Mouse (Mus musculus) liver, postnatal 0 days (tissue): Measurements from ENCODE around the gene Tigar. TPM values are rescaled to one million over a fixed set of nuclear protein-coding genes. Genes with fewer than 3 reads are reported as not detected.

ENCODE experiments used
- ATAC-seq: fragments of 200-750 bp; cut with Nextera tagmentation; 2 replicates; pipeline ENCODE4 v1.8.0; 2017; ENCODE audit warnings: mild to moderate bottlenecking, moderate library complexity
- DNase-seq: peaks from one replicate; pipeline ENCODE4 v3.0.0-alpha.2; 2016
- H3K27ac ChIP-seq: fragments of 300-500 bp; sonication (generic); 2 replicates; pipeline ENCODE4 v1.5.1; 2014; ENCODE audit warnings: antibody characterized with exemption, moderate library complexity, mild to moderate bottlenecking, low read depth
- H3K27me3 ChIP-seq: fragments of 300-500 bp; sonication (generic); 2 replicates; pipeline ENCODE4 v1.6.1; 2014; ENCODE audit warnings: low read length, control low read depth, mixed read lengths; ENCODE audit not compliant: insufficient read depth
- H3K36me3 ChIP-seq: fragments of 300-500 bp; sonication (generic); replicated peaks from 2 replicates; pipeline ENCODE4 v1.6.1; 2014; ENCODE audit warnings: mild to moderate bottlenecking, control low read depth, low read length, moderate library complexity, mixed read lengths; ENCODE audit not compliant: insufficient read depth
- H3K4me1 ChIP-seq: fragments of 300-500 bp; sonication (generic); 2 replicates; pipeline ENCODE4 v1.6.1; 2014; ENCODE audit warnings: antibody characterized with exemption, mild to moderate bottlenecking, control low read depth; ENCODE audit not compliant: insufficient read depth
- H3K4me2 ChIP-seq: fragments of 300-500 bp; sonication (generic); 2 replicates; pipeline ENCODE4 v1.6.1; 2014; ENCODE audit warnings: low read depth, mild to moderate bottlenecking, low read length, moderate library complexity, mixed read lengths
- H3K4me3 ChIP-seq: fragments of 300-500 bp; sonication (generic); 2 replicates; pipeline ENCODE4 v1.5.1; 2014; ENCODE audit warnings: low read depth, low read length
- H3K9ac ChIP-seq: fragments of 300-500 bp; sonication (generic); replicated peaks from 2 replicates; pipeline ENCODE4 v1.6.1; 2014; ENCODE audit warnings: mild to moderate bottlenecking, moderate library complexity
- H3K9me3 ChIP-seq: fragments of 300-500 bp; sonication (generic); 2 replicates; pipeline ENCODE4 v1.6.1; 2016; ENCODE audit warnings: mild to moderate bottlenecking, control low read depth, low read length, mixed read lengths
- CTCF ChIP-seq: sonication (generic); IDR thresholded peaks from 2 replicates; pipeline ENCODE4 v1.5.1; 2016; ENCODE audit warnings: antibody characterized with exemption, low read depth
- EP300 ChIP-seq: IDR thresholded peaks from 2 replicates; pipeline ENCODE4 v1.6.1; 2016; ENCODE audit warnings: antibody characterized with exemption, low read depth, mild to moderate bottlenecking
- WGBS: fragments of 180-500 bp; shearing (Covaris S2); extraction: QIAGEN DNeasy Blood & Tissue Kit; methylation state at CpG from one replicate; pipeline ENCODE4 v1.1.7; 2014; ENCODE audit not compliant: insufficient replicate concordance; 5-methylcytosine and 5-hydroxymethylcytosine counted together
- polyA plus RNA-seq: library from polyadenylated mRNA; unstranded; fragments of >200 nt; fragmentation: Nextera tagmentation; extraction: Ambion mirVana; gene quantifications from 2 replicates; pipeline ENCODE4 v1.2.1, GENCODE M21; 2015

The Tigar gene
- polyA plus RNA-seq, 1 experiment from 2014 or later = 1.2 TPM

- Histone ChIP-seq H3K27ac (no peak overlapping the region), H3K9me3 (no peaks in the 10 kb centered on the region), H3K27me3 (peaks cover 5% of the 10 kb centered on the region; the same call in 1 of the 2 replicates), H3K4me2 (no peak overlapping the region), H3K9ac (no peak overlapping the region), H3K4me1 (no peaks in the 10 kb centered on the region), H3K36me3 (no peaks in the 10 kb centered on the region), H3K4me3 (no peak overlapping the region)
- no peak for TF ChIP-seq EP300
- no peak for TF ChIP-seq CTCF
- WGBS = 5% methylated on average over 14 of the region's 14 CpGs
- ATAC-seq (peak; percentile 15; the same call in 1 of the 2 replicates), DNase-seq (no peak)
Measured at GRCm38 (mm10) chr6:127064815-127065214, 44.5 kb downstream of the Tigar start.

GRCm38 (mm10) chr6:127063915-127064314 lies 45.4 kb downstream of the Tigar start:
- Histone ChIP-seq H3K9ac (no peak overlapping the region), H3K27me3 (peaks cover 5% of the 10 kb centered on the region; the same call in 1 of the 2 replicates), H3K4me3 (no peak overlapping the region), H3K27ac (no peak overlapping the region), H3K9me3 (no peaks in the 10 kb centered on the region), H3K4me2 (no peak overlapping the region), H3K36me3 (no peaks in the 10 kb centered on the region), H3K4me1 (no peaks in the 10 kb centered on the region)
- no peak for ATAC-seq
- no peak for TF ChIP-seq CTCF
- no peak for TF ChIP-seq EP300
- 66% methylated on average over 3 of the region's 3 CpGs for WGBS
- DNase-seq = no peak

DNA sequence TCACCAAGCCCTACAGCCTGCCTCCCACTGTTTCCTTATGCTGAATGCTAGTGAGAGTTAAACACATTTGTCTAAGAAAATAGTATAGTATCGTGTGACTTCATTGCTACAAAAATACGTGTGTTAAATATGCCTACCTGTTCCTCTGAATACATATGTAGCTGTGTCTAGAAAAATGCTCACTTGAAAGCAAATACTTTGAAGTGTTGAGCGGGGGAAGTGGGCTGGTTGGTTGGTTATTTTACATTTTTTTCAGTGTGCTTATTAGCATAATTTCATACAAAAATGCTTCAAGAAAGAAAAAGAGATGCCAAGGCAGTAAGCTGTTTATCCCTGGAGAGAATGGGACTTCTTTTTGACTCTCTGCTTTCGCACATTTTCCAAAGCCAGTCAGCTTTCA lies 49.4 kb downstream of the Tigar start:
- TF ChIP-seq EP300 (no peak), CTCF (no peak)
- no peak for ATAC-seq

DNA sequence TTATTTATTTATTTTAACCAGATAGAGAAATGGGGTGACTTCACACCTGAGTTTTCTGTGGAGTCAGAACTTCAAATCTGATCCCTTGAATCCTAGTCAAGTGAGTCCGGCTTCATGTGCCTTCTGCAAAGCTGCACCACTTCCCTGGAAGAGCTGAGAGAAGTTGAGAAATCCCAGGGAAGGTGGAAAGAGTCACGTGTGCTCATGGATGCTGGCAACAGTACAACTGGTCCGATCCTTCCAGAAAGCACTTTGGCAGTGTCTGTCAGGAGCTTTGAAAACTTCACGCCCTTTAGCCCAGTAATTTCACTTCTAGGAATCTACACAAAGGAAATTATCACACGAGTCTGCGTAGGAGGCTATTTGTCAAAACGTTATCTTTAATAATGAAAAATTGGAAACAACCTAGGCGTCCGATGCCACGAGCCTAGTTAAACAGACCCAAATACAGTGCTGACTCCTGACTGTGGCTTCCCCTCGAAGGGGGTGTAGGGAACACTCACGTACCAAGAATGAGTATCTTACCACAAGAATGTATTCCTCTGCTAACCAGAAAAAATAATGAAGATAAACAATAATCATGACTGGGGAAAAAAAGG lies 52.3 kb downstream of the Tigar start:
- Histone ChIP-seq H3K9ac (no peak overlapping the region), H3K27ac (no peak overlapping the region), H3K4me3 (no peak overlapping the region), H3K4me2 (no peak overlapping the region), H3K36me3 (no peaks in the 10 kb centered on the region), H3K27me3 (no peaks in the 10 kb centered on the region), H3K9me3 (no peaks in the 10 kb centered on the region), H3K4me1 (no peaks in the 10 kb centered on the region)
- TF ChIP-seq EP300 (no peak), CTCF (no peak)
- WGBS = 70% methylated on average over 12 of the region's 12 CpGs
- DNase-seq = no peak
- no peak for ATAC-seq

More for the DNA sequence above, 49.4 kb downstream of the Tigar start:
- Histone ChIP-seq H3K4me3 (no peak overlapping the region), H3K9me3 (no peaks in the 10 kb centered on the region), H3K9ac (no peak overlapping the region), H3K4me1 (no peaks in the 10 kb centered on the region), H3K36me3 (no peaks in the 10 kb centered on the region), H3K4me2 (no peak overlapping the region), H3K27me3 (peaks cover 3% of the 10 kb centered on the region; the same call in 1 of the 2 replicates), H3K27ac (no peak overlapping the region)
- no peak for DNase-seq
- 69% methylated on average over 4 of the region's 4 CpGs for WGBS

DNA sequence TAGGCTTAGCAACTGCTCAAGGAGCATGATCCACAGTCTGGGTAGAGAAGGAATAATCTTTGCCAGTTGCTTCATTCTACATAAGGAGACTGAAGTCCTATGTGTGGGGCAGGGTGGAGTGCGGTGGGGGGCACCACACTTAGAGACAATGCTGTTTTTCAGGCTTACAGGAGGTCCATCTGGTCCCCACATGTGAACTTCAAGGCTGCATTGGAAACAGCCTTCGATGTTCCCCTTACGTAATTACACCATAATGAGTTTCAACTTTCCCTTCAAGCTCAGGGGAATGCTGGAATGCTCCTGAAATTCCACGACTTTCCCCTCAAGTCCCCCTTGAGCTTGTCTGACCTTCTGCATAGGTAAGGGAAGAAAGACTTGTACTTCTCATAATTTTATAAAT lies 58.5 kb downstream of the Tigar start:
- no peaks in the 10 kb centered on the region for H3K4me1 ChIP-seq
- no peak overlapping the region for H3K9ac ChIP-seq
- 70% methylated on average over 4 of the region's 4 CpGs for WGBS
- H3K27me3 ChIP-seq = no peaks in the 10 kb centered on the region
- no peak overlapping the region for H3K27ac ChIP-seq
- no peak for TF ChIP-seq CTCF
- no peak for TF ChIP-seq EP300
- H3K9me3 ChIP-seq = no peaks in the 10 kb centered on the region
- H3K36me3 ChIP-seq = no peaks in the 10 kb centered on the region
- no peak overlapping the region for H3K4me2 ChIP-seq
- no peak overlapping the region for H3K4me3 ChIP-seq
- no peak for ATAC-seq
- no peak for DNase-seq

GRCm38 (mm10) chr6:127044909-127045308 lies 64.4 kb downstream of the Tigar start:
- DNase-seq (peak; percentile 51), ATAC-seq (peak; percentile 86)
- 0 out of 2 replicates have a peak, but pooled peaks have one; percentile 15 for TF ChIP-seq EP300
- TF ChIP-seq CTCF = no peak
- Histone ChIP-seq H3K4me2 (no peak overlapping the region), H3K27me3 (no peaks in the 10 kb centered on the region), H3K9ac (no peak overlapping the region), H3K4me1 (no peaks in the 10 kb centered on the region), H3K36me3 (no peaks in the 10 kb centered on the region), H3K27ac (peak overlapping the region; percentile 51), H3K9me3 (no peaks in the 10 kb centered on the region), H3K4me3 (no peak overlapping the region)
- WGBS = 31% methylated on average over 6 of the region's 6 CpGs

Other genes with a start within 250 kb of the Tigar start
- gene Dyrk4, start 187.7 kb downstream of the Tigar start, polyA plus RNA-seq = 0.09 TPM in 1 of 2 replicates, not detected in the other
- gene Rad51ap1, start 170.0 kb downstream of the Tigar start, polyA plus RNA-seq = 22.9 and 23.7 TPM in 2 replicates
- gene D6Wsu163e, start 169.6 kb downstream of the Tigar start, polyA plus RNA-seq = 8.4 and 10.2 TPM in 2 replicates
- gene Fgf6, start 94.0 kb downstream of the Tigar start, polyA plus RNA-seq = not detected in 2 replicates
- gene Fgf23, start 36.7 kb downstream of the Tigar start, polyA plus RNA-seq = not detected in 2 replicates
- gene Ccnd2, start 42.6 kb upstream of the Tigar start, polyA plus RNA-seq = 35.7 and 38.4 TPM in 2 replicates